Mouse (Mus musculus): ENCODE data around the gene Egln2. TPM values are rescaled to one million over a fixed set of nuclear protein-coding genes. Genes with fewer than 3 reads are reported as not detected.

Gene Egln2
- polyA plus RNA-seq, 2 experiments, result 11.7 to 23.3 TPM

- WGBS (ENCODE audit: insufficient replicate concordance), result 54% methylated on average over 12 of the region's 12 CpGs
- peak in 2 of 3 experiments; percentile 17 to 24 for DNase-seq (ENCODE audit: low read depth in 3 of 3, low spot score in 3 of 3)
- ATAC-seq (ENCODE audit: insufficient read depth), result 0 out of 2 replicates have a peak, but pooled peaks have one; percentile 18
- Histone ChIP-seq H3K9ac (replicated peaks) (no peak overlapping the region), H3K36me3 (replicated peaks; ENCODE audit: control insufficient read depth, insufficient read depth, low read depth) (no peaks in the 10 kb centered on the region), H3K4me1 (replicated peaks; ENCODE audit: control insufficient read depth in 2 of 2, insufficient read depth in 2 of 2, low read length in 1 of 2) (no peaks in the 10 kb centered on the region), H3K27ac (no peak overlapping the region), H3K27me3 (ENCODE audit: control insufficient read depth, insufficient read depth, low read length) (no peaks in the 10 kb centered on the region), H3K4me3 (ENCODE audit: insufficient read depth in 1 of 2, low read depth in 2 of 2, low read length in 2 of 2) (no peak overlapping the region), H3K4me2 (ENCODE audit: low read depth) (0 out of 2 replicates have a peak overlapping the region, but pooled peaks have one; percentile 18), H3K9me3 (ENCODE audit: control insufficient read depth, low read length) (no peaks in the 10 kb centered on the region)
- TF ChIP-seq CTCF (IDR thresholded peaks at IDR 0.05; ENCODE audit: low read depth) (no peak), EP300 (IDR thresholded peaks at IDR 0.05; ENCODE audit: low read depth) (no peak)
Observed at GRCm38 (mm10) chr7:27133156-27133555, 33.4 kb downstream of the Egln2 start.

GRCm38 (mm10) chr7:27132588-27132987 lies 34.0 kb downstream of the Egln2 start:
- WGBS (ENCODE audit: insufficient replicate concordance), result 12% methylated on average over 10 of the region's 10 CpGs
- DNase-seq (ENCODE audit: low read depth in 3 of 3, low spot score in 3 of 3) (peak in 2 of 3 experiments; percentile 13 to 17), ATAC-seq (ENCODE audit: insufficient read depth) (no peak)
- H3K4me3 ChIP-seq (ENCODE audit: insufficient read depth in 1 of 2, low read depth in 2 of 2, low read length in 2 of 2), result no peak overlapping the region
- H3K9ac ChIP-seq (replicated peaks), result no peak overlapping the region
- no peaks in the 10 kb centered on the region for H3K9me3 ChIP-seq (ENCODE audit: control insufficient read depth, low read length)
- H3K27me3 ChIP-seq (ENCODE audit: control insufficient read depth, insufficient read depth, low read length), result no peaks in the 10 kb centered on the region
- 0 out of 2 replicates have a peak overlapping the region, but pooled peaks have one; percentile 18 for H3K4me2 ChIP-seq (ENCODE audit: low read depth)
- TF ChIP-seq EP300 (IDR thresholded peaks at IDR 0.05; ENCODE audit: low read depth) (no peak), CTCF (IDR thresholded peaks at IDR 0.05; ENCODE audit: low read depth) (peak; percentile 47)
- no peaks in the 10 kb centered on the region for H3K4me1 ChIP-seq (replicated peaks; ENCODE audit: control insufficient read depth in 2 of 2, insufficient read depth in 2 of 2, low read length in 1 of 2)
- no peaks in the 10 kb centered on the region for H3K36me3 ChIP-seq (replicated peaks; ENCODE audit: control insufficient read depth, insufficient read depth, low read depth)
- H3K27ac ChIP-seq, result no peak overlapping the region

- WGBS (ENCODE audit: insufficient replicate concordance), result 44% methylated on average over 2 of the region's 2 CpGs
- Histone ChIP-seq H3K4me2 (ENCODE audit: low read depth) (no peak overlapping the region), H3K27ac (no peak overlapping the region), H3K4me3 (ENCODE audit: insufficient read depth in 1 of 2, low read depth in 2 of 2, low read length in 2 of 2) (no peak overlapping the region), H3K36me3 (replicated peaks; ENCODE audit: control insufficient read depth, insufficient read depth, low read depth) (no peaks in the 10 kb centered on the region), H3K4me1 (replicated peaks; ENCODE audit: control insufficient read depth in 2 of 2, insufficient read depth in 2 of 2, low read length in 1 of 2) (no peaks in the 10 kb centered on the region), H3K9me3 (ENCODE audit: control insufficient read depth, low read length) (no peaks in the 10 kb centered on the region), H3K9ac (replicated peaks) (no peak overlapping the region), H3K27me3 (ENCODE audit: control insufficient read depth, insufficient read depth, low read length) (no peaks in the 10 kb centered on the region)
- DNase-seq (ENCODE audit: low read depth in 3 of 3, low spot score in 3 of 3) (no peak), ATAC-seq (ENCODE audit: insufficient read depth) (no peak)
- TF ChIP-seq EP300 (IDR thresholded peaks at IDR 0.05; ENCODE audit: low read depth) (no peak), CTCF (IDR thresholded peaks at IDR 0.05; ENCODE audit: low read depth) (peak; percentile 44)
Observed at GRCm38 (mm10) chr7:27131387-27131786, 35.2 kb downstream of the Egln2 start.

GRCm38 (mm10) chr7:27130521-27131370 lies 35.9 kb downstream of the Egln2 start:
- no peak overlapping the region for H3K9ac ChIP-seq (replicated peaks)
- no peaks in the 10 kb centered on the region for H3K36me3 ChIP-seq (replicated peaks; ENCODE audit: control insufficient read depth, insufficient read depth, low read depth)
- H3K4me2 ChIP-seq (ENCODE audit: low read depth), result no peak overlapping the region
- 74% methylated on average over 22 of the region's 22 CpGs for WGBS (ENCODE audit: insufficient replicate concordance)
- DNase-seq (ENCODE audit: low read depth in 3 of 3, low spot score in 3 of 3), result no peak
- no peak for ATAC-seq (ENCODE audit: insufficient read depth)
- H3K4me3 ChIP-seq (ENCODE audit: insufficient read depth in 1 of 2, low read depth in 2 of 2, low read length in 2 of 2), result no peak overlapping the region
- no peak for TF ChIP-seq EP300 (IDR thresholded peaks at IDR 0.05; ENCODE audit: low read depth)
- no peaks in the 10 kb centered on the region for H3K4me1 ChIP-seq (replicated peaks; ENCODE audit: control insufficient read depth in 2 of 2, insufficient read depth in 2 of 2, low read length in 1 of 2)
- H3K9me3 ChIP-seq (ENCODE audit: control insufficient read depth, low read length), result no peaks in the 10 kb centered on the region
- no peaks in the 10 kb centered on the region for H3K27me3 ChIP-seq (ENCODE audit: control insufficient read depth, insufficient read depth, low read length)
- H3K27ac ChIP-seq, result no peak overlapping the region

- no peak overlapping the region for H3K4me2 ChIP-seq (ENCODE audit: low read depth)
- H3K36me3 ChIP-seq (replicated peaks; ENCODE audit: control insufficient read depth, insufficient read depth, low read depth), result no peaks in the 10 kb centered on the region
- no peak for ATAC-seq (ENCODE audit: insufficient read depth)
- no peak overlapping the region for H3K9ac ChIP-seq (replicated peaks)
- no peaks in the 10 kb centered on the region for H3K4me1 ChIP-seq (replicated peaks; ENCODE audit: control insufficient read depth in 2 of 2, insufficient read depth in 2 of 2, low read length in 1 of 2)
- no peaks in the 10 kb centered on the region for H3K9me3 ChIP-seq (ENCODE audit: control insufficient read depth, low read length)
- 72% methylated on average over 12 of the region's 12 CpGs for WGBS (ENCODE audit: insufficient replicate concordance)
- TF ChIP-seq EP300 (IDR thresholded peaks at IDR 0.05; ENCODE audit: low read depth) (no peak), CTCF (IDR thresholded peaks at IDR 0.05; ENCODE audit: low read depth) (no peak)
- no peak overlapping the region for H3K27ac ChIP-seq
- no peaks in the 10 kb centered on the region for H3K27me3 ChIP-seq (ENCODE audit: control insufficient read depth, insufficient read depth, low read length)
- no peak overlapping the region for H3K4me3 ChIP-seq (ENCODE audit: insufficient read depth in 1 of 2, low read depth in 2 of 2, low read length in 2 of 2)
- no peak for DNase-seq (ENCODE audit: low read depth in 3 of 3, low spot score in 3 of 3)
Observed at GRCm38 (mm10) chr7:27129811-27130210, 36.8 kb downstream of the Egln2 start.
